Mouse (Mus musculus): ENCODE results near the gene Dnah3.

GRCm38 (mm10) chr7:120043990-120044389, 51.1 kb downstream of the Dnah3 start:
- TF ChIP-seq CTCF (IDR thresholded peaks at IDR 0.05; ENCODE audit: control insufficient read depth, insufficient read depth, low read length) (no peak), POLR2A (IDR thresholded peaks at IDR 0.05; ENCODE audit: borderline replicate concordance, control insufficient read depth, low read depth, low read length) (no peak)
